Mouse (Mus musculus): ENCODE results near the gene Ppfibp1.
A peak's percentile ranks its signal among the peaks of the same experiment; 100 is the strongest.

The Ppfibp1 gene

GRCm38 (mm10) chr6:147042291-147043290, 154.3 kb downstream of the Ppfibp1 start, which contains the start of gene Mrps35:
Gene Mrps35 (plus strand): TSS chr6:147042764.
- peak; percentile 73 for DNase-seq (ENCODE audit: low read depth, low spot score)

GRCm38 (mm10) chr6:147043633-147044032, 155.3 kb downstream of the Ppfibp1 start:
- no peak for DNase-seq (ENCODE audit: low read depth, low spot score)

GRCm38 (mm10) chr6:147049239-147049805, 161.0 kb downstream of the Ppfibp1 start:
- no peak for DNase-seq (ENCODE audit: low read depth, low spot score)

- DNase-seq (ENCODE audit: low read depth, low spot score): no peak
Observed at GRCm38 (mm10) chr6:147051666-147052065, 163.4 kb downstream of the Ppfibp1 start.

GRCm38 (mm10) chr6:147052440-147052839, 164.2 kb downstream of the Ppfibp1 start:
- no peak for DNase-seq (ENCODE audit: low read depth, low spot score)

- no peak for DNase-seq (ENCODE audit: low read depth, low spot score)
Observed at GRCm38 (mm10) chr6:147053785-147054646, 165.7 kb downstream of the Ppfibp1 start.

GRCm38 (mm10) chr6:147055374-147055977, 167.2 kb downstream of the Ppfibp1 start:
- no peak for DNase-seq (ENCODE audit: low read depth, low spot score)

GRCm38 (mm10) chr6:147059326-147059725, 171.0 kb downstream of the Ppfibp1 start:
- DNase-seq (ENCODE audit: low read depth, low spot score): no peak

GRCm38 (mm10) chr6:147061630-147062029, 173.3 kb downstream of the Ppfibp1 start:
- no peak for DNase-seq (ENCODE audit: low read depth, low spot score)

- DNase-seq (ENCODE audit: low read depth, low spot score): no peak
Observed at GRCm38 (mm10) chr6:147062034-147062433, 173.7 kb downstream of the Ppfibp1 start.

- peak; percentile 38 for DNase-seq (ENCODE audit: low read depth, low spot score)
Observed at GRCm38 (mm10) chr6:147062694-147063093, 174.4 kb downstream of the Ppfibp1 start.

GRCm38 (mm10) chr6:147064226-147064943, 176.1 kb downstream of the Ppfibp1 start:
- no peak for DNase-seq (ENCODE audit: low read depth, low spot score)

- DNase-seq (ENCODE audit: low read depth, low spot score): peak; percentile 77
Observed at GRCm38 (mm10) chr6:147064944-147065261, 176.6 kb downstream of the Ppfibp1 start.

GRCm38 (mm10) chr6:147075808-147076387, 187.6 kb downstream of the Ppfibp1 start:
- DNase-seq (ENCODE audit: low read depth, low spot score): no peak

GRCm38 (mm10) chr6:147076878-147077277, 188.6 kb downstream of the Ppfibp1 start:
- DNase-seq (ENCODE audit: low read depth, low spot score): no peak

GRCm38 (mm10) chr6:147079919-147080318, 191.6 kb downstream of the Ppfibp1 start:
- no peak for DNase-seq (ENCODE audit: low read depth, low spot score)
